Mouse (Mus musculus) kidney, postnatal 14 days (tissue): ENCODE measurements around the gene Ncaph.
"Not testable (repeated sequence)": the region's sequence is repeated elsewhere in the genome, so short reads cannot be mapped to it uniquely, and the experiment has no call there.

ENCODE experiments used
- DNase-seq: peaks from one replicate; pipeline ENCODE4 v3.0.0; 2022; ENCODE audit warnings: mixed read lengths

Ncaph gene

DNA sequence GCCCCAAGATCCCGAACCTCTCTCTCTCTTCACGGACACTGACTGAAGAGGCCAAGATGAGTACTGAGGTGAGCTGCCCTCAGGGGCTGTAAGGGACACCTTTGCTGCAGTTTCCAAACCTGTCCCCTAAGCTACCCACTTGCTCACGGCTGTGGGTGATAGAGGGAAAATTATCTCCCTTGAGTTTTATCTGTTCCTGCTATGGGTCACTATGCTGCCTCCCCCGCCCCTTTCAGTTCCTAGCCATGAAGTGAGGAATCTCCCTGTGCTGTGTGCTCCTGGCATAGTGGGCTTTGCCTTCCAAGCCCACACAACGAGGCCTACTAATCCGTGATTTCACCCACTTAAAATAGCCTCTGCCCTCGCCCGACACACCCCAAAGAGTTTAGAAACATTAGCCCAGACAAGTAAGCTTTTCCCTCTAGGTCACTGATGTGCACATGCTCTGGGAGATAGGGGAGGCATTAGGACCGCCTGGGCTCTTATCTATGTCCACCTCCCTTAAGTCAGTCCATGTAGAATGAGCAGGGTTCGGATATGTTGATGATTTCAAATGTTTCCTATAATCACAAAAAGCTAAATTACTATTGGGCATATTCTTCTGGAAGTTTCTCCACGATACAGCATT, 53.0 kb downstream of the Ncaph start:
- no peak for DNase-seq

DNA sequence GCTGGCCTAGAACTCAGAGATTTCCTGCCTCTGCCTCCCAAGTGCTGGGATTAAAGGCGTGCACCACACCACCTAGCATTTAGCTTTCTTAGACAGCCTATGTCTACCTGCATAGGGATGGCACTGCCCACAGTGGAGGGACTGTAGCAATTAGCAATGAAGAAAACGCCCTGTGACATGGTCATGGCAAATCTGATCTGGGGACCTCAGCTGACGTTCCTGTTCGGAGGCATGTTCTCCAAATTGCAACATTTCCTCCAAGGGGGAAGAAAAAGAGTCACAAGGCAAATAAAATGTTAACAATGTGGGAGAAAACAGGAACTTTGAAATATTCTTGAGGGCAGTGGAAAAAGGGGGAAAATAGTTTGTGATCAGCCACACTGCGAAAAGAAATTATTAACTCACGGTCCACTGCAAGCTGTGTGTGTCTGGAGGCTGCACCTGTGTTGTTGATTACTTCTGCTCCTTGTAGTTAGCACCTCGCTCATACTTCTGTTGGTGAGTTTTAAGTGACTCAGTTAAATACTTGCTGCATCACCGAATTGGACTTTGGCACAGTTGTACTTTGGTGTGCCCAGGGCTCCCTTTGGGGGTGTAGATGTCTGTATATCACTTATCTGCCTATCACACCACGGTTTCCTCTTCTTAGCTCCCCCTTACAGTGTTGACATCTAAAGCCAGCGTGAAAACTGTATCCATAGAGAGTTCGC, 53.7 kb downstream of the Ncaph start:
- peak; percentile 67 for DNase-seq

DNA sequence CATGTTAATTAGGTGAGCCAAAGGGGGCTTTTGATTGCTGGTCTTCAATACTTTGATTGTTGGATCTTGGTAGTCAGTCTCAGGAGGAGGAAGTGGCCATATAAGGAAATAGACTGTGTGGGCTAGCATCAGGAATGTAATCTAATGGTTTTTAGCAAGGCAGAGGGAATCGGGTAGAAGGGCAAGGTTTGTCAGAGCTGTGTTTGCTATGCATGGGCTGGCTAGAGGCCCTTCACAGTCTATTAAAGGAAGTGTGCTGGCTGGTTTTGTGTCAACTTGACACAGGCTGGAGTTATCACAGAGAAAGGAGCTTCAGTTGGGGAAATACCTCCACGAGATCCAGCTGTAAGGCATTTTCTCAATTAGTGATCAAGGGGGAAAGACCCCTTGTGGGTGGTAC, 54.7 kb downstream of the Ncaph start:
- not testable (repeated sequence) for DNase-seq

DNA sequence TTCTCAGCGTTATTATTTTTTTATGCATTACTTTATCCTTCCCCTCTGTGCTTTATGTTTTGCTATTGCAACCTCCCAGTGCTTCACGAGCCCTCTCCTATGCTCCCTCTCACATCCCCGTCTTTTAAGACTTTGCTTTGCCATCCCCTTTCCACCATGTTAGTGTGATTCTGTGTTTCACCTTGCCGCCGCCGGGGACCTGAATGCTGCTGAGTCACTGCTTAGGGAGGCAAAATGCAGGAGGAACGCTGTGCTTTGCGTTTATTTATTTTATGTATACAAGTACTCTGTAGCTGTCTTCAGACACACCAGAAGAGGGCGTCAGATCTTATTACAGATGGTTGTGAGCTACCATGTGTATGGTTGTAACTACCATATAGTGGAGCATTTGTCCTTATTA, 56.1 kb downstream of the Ncaph start:
- no peak for DNase-seq

DNA sequence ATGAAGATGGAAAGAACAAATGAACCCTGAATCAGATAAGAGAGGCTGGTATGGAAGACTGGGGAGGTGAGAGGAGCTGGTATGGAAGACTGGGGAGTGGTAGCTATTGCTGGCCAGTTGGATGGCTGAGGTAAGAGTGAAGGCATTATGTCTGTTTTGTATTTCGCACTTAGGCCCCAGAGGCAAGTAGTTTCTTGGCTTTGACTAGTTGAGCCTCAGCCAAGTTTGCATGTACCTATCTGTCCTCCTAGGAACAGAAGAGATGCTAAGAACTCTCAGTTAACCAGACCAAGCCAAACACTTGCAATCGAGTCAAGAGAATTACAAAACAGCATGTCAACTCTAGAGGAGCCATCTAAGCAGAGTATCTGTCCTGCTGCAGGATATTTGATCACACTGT, 59.6 kb downstream of the Ncaph start:
- DNase-seq = no peak

DNA sequence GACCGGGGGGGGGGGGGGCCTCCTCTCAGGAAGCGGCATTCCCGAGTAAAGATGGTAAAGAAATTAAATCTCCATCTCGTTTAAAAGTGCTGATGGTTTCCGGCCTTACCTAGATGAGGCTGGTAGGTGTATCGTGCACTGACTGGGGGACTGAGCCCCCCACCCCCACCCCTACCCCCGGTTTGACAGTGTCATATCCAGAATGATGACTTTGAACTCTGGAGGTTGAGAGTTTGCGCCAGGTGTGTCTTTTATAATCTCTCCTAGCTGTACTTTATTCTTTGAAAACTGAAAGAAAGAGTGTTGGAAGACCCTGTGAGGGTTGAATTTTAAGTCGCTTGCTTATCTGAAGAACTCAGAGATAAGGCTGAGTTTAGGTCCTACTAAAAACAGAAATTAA, 62.9 kb downstream of the Ncaph start:
- no peak for DNase-seq

DNA sequence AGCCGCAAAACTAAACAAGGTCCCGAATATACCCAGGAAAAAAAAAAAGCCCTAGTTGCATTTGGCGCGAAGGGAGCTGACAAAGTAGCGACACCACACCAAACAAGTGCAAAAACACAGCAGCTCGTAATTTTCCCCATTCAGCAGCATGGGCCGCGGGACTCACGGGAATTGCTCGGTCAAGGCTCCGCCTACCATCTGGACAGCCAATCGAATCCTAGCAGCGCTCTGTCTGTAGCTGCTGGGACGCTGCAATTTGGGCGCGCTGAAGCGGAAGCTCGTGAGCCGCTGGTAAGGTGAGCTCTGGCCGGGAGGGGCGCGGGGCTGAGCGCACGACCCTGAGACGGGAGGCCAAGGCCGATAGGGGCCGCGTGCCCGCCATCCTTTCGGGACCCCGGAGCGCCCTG, 63.3 kb downstream of the Ncaph start, which contains the start of gene Blvra:
Gene Blvra (plus strand): TSS at position 231 of the 407 bp plus-strand sequence.
- peak; percentile 95 for DNase-seq

DNA sequence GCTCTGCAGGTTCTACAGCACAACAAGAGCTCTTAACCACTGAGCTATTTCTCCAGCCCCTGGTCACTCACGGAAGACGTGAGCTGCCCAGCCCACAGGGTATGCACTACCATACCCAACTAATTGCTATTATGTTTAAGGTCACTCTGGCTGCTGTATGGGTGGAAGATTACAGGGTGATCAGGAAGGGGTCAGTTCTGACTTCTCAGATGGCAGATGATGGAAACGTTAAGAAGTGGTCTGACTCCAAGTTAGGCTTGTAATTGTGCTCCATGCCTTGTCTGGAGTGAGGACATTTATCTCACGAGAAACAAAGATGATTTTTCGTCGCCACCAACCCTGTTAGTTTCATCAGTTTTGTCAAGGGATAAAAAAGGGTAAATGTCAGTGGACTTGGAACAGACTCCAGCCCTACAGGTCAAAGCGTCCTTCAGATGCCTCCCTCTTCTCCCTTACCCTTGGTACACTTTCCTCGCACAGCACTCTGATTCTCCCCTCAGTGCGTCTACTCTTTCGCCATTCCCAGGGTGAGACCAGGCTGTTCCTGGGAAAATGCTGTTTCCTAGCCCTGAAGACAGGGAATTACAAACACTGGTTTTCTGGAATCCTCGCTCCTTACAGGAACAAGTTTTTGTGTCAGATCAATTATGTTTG, 63.8 kb downstream of the Ncaph start:
- DNase-seq = no peak

DNA sequence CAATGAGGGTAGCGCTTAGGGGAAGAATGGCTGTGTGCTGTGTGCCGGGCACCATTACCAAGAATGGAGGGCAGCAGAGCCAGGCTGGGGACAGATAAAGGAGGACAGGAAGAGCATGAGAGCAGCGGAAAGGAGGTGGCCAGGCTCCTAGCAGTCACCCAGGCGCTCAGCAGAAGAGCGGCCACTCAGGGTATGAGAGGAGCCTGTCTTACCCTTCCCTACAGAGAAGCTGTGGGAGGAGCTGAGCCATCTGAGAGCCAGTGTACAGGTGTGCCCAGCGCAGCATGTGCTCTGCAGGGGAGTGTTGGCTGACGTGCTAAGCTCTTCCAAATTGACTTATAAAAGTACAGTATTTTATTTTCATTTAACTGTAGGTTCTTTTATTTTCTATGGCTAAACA, 64.9 kb downstream of the Ncaph start:
- no peak for DNase-seq

DNA sequence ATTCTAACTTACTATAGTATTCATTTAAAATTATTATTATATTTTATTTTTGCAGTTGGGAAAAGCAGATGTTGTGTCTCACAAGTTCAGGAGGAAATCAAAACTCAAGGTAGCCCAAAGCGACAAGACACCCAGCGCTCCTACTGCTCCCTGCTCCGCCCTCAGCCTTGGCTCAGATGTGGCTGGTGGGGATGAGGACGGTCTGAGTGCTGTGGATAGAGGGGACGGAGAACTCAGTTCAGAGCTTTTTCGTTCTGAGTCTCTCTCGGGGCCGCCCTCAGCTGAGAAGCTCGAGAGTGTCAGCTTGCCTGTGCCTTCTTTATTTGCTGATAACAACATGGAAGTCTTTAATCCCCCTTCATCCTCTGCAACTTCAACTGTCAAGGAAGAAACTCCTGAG, 72.3 kb downstream of the Ncaph start:
- no peak for DNase-seq
